Mouse (Mus musculus): ENCODE results near the gene Lyrm4.

Gene Lyrm4

GRCm38 (mm10) chr13:36096684-36097383, 20.5 kb downstream of the Lyrm4 start:
- DNase-seq, result peak; percentile 76

GRCm38 (mm10) chr13:36088168-36088567, 29.2 kb downstream of the Lyrm4 start:
- DNase-seq, result peak; percentile 86

- DNase-seq, result no peak
Measured at GRCm38 (mm10) chr13:36087427-36087826, 29.9 kb downstream of the Lyrm4 start.

GRCm38 (mm10) chr13:36086608-36087391, 30.5 kb downstream of the Lyrm4 start:
- DNase-seq, result peak; percentile 85

- no peak for DNase-seq
Measured at GRCm38 (mm10) chr13:36085971-36086370, 31.4 kb downstream of the Lyrm4 start.

GRCm38 (mm10) chr13:36084701-36085100, 32.6 kb downstream of the Lyrm4 start:
- no peak for DNase-seq

GRCm38 (mm10) chr13:36081591-36081990, 35.7 kb downstream of the Lyrm4 start:
- no peak for DNase-seq

GRCm38 (mm10) chr13:36074484-36074883, 42.8 kb downstream of the Lyrm4 start:
- no peak for DNase-seq

GRCm38 (mm10) chr13:36066676-36067075, 50.6 kb downstream of the Lyrm4 start:
- no peak for DNase-seq

- DNase-seq, result no peak
Measured at GRCm38 (mm10) chr13:36057489-36057888, 59.8 kb downstream of the Lyrm4 start.

GRCm38 (mm10) chr13:36056925-36057324, 60.4 kb downstream of the Lyrm4 start:
- DNase-seq, result no peak

- no peak for DNase-seq
Measured at GRCm38 (mm10) chr13:36056509-36056908, 60.8 kb downstream of the Lyrm4 start.

- peak; percentile 14 for DNase-seq
Measured at GRCm38 (mm10) chr13:36035528-36035927, 81.8 kb downstream of the Lyrm4 start.

GRCm38 (mm10) chr13:36031959-36032358, 85.4 kb downstream of the Lyrm4 start:
- DNase-seq, result peak; percentile 76

- DNase-seq, result peak; percentile 81
Measured at GRCm38 (mm10) chr13:36019309-36020274, 97.7 kb downstream of the Lyrm4 start.

GRCm38 (mm10) chr13:36018017-36018416, 99.3 kb downstream of the Lyrm4 start:
- DNase-seq, result peak; percentile 91

GRCm38 (mm10) chr13:36015636-36016035, 101.7 kb downstream of the Lyrm4 start:
- peak; percentile 72 for DNase-seq

GRCm38 (mm10) chr13:36009981-36010380, 107.3 kb downstream of the Lyrm4 start:
- peak; percentile 95 for DNase-seq

- peak; percentile 76 for DNase-seq
Measured at GRCm38 (mm10) chr13:36000798-36001197, 116.5 kb downstream of the Lyrm4 start.

GRCm38 (mm10) chr13:35997606-35998005, 119.7 kb downstream of the Lyrm4 start:
- peak; percentile 96 for DNase-seq

GRCm38 (mm10) chr13:35995696-35996426, 121.5 kb downstream of the Lyrm4 start:
- DNase-seq, result peak; percentile 88

GRCm38 (mm10) chr13:35995231-35995630, 122.1 kb downstream of the Lyrm4 start:
- DNase-seq, result peak; percentile 79
